Comparison of ENCODE assay signal across 4 mouse cellular contexts in the genomic region with DNA sequence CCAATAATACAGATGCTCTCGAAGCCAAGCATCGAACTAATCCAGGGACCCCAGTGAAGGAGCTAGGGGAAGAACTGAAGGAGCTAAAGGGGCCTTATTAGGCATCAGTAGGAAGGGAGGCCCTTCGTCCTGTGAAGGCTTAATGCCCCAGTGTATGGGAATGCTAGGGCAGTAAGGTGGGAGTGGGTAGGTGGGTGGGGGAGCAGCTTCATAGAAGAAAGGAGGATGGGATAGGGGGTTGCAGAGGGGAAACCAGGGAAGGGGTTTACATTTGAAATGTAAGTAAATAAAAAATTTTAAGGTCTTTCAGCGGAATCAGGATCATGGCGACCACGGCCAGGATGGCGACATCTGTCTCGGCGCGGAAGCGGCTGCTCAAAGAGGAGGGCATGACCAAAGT. TPM values are rescaled to one million over a fixed set of nuclear protein-coding genes. Genes with fewer than 3 reads are reported as not detected.
"Had no signal": no experiment of that assay in that cellular context is flagged by ENCODE, and none has a peak within 500 bp of the region (broad histone marks: within the 10 kb centered on the region; RNA-seq: fewer than 3 reads in every experiment).

Gene Gm5580, plus strand, starts transcription at position 301 of the 400 bp plus-strand sequence.

RNA-seq across cellular contexts. Expression of gene Gm5580, which starts in this region (rescaled TPM):
- total RNA-seq: neutrophil, adult 5-6 weeks had no signal
- polyA plus RNA-seq: neural tube, embryonic 14.5 days; spleen, adult 2 months; testis, adult 2 months had no signal
